Mouse (Mus musculus) forebrain, embryonic 15.5 days (tissue): ENCODE data around the gene Col4a1. TPM values are rescaled to one million over a fixed set of nuclear protein-coding genes. Genes with fewer than 3 reads are reported as not detected.

ENCODE experiments used
- ATAC-seq: fragments of 200-750 bp; cut with Nextera tagmentation; replicated peaks from 2 replicates; pipeline ENCODE4 v1.8.0; 2017; ENCODE audit warnings: mild to moderate bottlenecking, moderate TSS enrichment, moderate library complexity
- H3K27ac ChIP-seq: fragments of 300-500 bp; sonication (generic); replicated peaks from 2 replicates; pipeline ENCODE4 v1.5.1; 2015; ENCODE audit warnings: mild to moderate bottlenecking, inconsistent platforms
- H3K27me3 ChIP-seq: fragments of 300-500 bp; sonication (generic); 2 replicates; pipeline ENCODE4 v1.6.1; 2015; ENCODE audit warnings: inconsistent platforms
- H3K36me3 ChIP-seq: fragments of 300-500 bp; sonication (generic); 2 replicates; pipeline ENCODE4 v1.6.1; 2015; ENCODE audit warnings: mild to moderate bottlenecking, inconsistent platforms
- H3K4me1 ChIP-seq: fragments of 300-500 bp; sonication (generic); 2 replicates; pipeline ENCODE4 v1.6.1; 2015; ENCODE audit warnings: inconsistent platforms
- H3K4me2 ChIP-seq: fragments of 300-500 bp; sonication (generic); replicated peaks from 2 replicates; pipeline ENCODE4 v1.6.1; 2015; ENCODE audit warnings: mild to moderate bottlenecking, inconsistent platforms
- H3K4me3 ChIP-seq: fragments of 300-500 bp; sonication (generic); 2 replicates; pipeline ENCODE4 v1.5.1; 2015; ENCODE audit warnings: mild to moderate bottlenecking, inconsistent platforms
- H3K9ac ChIP-seq: fragments of 300-500 bp; sonication (generic); replicated peaks from 2 replicates; pipeline ENCODE4 v1.6.1; 2015; ENCODE audit warnings: mild to moderate bottlenecking, inconsistent platforms
- H3K9me3 ChIP-seq: fragments of 300-500 bp; sonication (generic); 2 replicates; pipeline ENCODE4 v1.6.1; 2016; ENCODE audit warnings: inconsistent platforms
- WGBS: fragments of 180-500 bp; shearing (Covaris S2); methylation state at CpG from one replicate; pipeline ENCODE4 v1.1.7; 2015; ENCODE audit warnings: mixed read lengths; 5-methylcytosine and 5-hydroxymethylcytosine counted together
- polyA plus RNA-seq: library from polyadenylated mRNA; unstranded; fragments of >200 nt; fragmentation: Nextera tagmentation; extraction: Ambion mirVana; gene quantifications from 2 replicates; pipeline ENCODE4 v1.2.1, GENCODE M21; 2015

Col4a1 gene
- polyA plus RNA-seq, 1 experiment from 2014 or later: 61.4 TPM

- no peaks in the 10 kb centered on the region for H3K36me3 ChIP-seq
- H3K4me2 ChIP-seq: no peak overlapping the region
- no peak for ATAC-seq
- H3K27ac ChIP-seq: no peak overlapping the region
- 16% methylated on average over 1 of the region's 1 CpGs for whole genome bisulfite sequencing
- no peaks in the 10 kb centered on the region for H3K27me3 ChIP-seq
- no peaks in the 10 kb centered on the region for H3K4me1 ChIP-seq
- no peak overlapping the region for H3K4me3 ChIP-seq
- H3K9me3 ChIP-seq: no peaks in the 10 kb centered on the region
- H3K9ac ChIP-seq: no peak overlapping the region
Measured at GRCm38 (mm10) chr8:11290533-11290932, 22.1 kb downstream of the Col4a1 start.

DNA sequence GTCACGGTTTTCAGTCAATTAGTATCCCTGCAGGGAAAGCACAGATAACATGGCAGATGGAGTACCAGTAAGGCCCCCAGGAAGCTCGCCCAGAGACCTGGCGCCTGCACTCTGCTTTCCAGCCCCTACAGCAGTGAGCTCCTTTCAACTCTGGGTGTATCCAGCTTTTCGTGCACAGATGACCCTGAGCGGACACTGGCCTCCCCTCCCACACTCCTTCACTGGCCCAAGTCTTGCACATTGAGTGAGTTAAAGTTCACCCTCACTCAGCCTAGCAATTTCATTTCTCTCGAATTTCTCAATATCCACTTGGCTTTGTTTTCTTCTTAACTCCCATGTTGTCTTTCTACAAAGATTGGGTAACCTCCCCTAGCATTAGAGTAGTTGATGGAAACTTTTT lies 24.3 kb downstream of the Col4a1 start:
- no peaks in the 10 kb centered on the region for H3K9me3 ChIP-seq
- H3K4me2 ChIP-seq: no peak overlapping the region
- H3K9ac ChIP-seq: no peak overlapping the region
- no peaks in the 10 kb centered on the region for H3K36me3 ChIP-seq
- no peak overlapping the region for H3K27ac ChIP-seq
- H3K27me3 ChIP-seq: no peaks in the 10 kb centered on the region
- 73% methylated on average over 6 of the region's 6 CpGs for WGBS
- H3K4me3 ChIP-seq: no peak overlapping the region
- H3K4me1 ChIP-seq: 0 out of 2 replicates have a peak, but pooled peaks cover 2% of the 10 kb centered on the region
- no peak for ATAC-seq

DNA sequence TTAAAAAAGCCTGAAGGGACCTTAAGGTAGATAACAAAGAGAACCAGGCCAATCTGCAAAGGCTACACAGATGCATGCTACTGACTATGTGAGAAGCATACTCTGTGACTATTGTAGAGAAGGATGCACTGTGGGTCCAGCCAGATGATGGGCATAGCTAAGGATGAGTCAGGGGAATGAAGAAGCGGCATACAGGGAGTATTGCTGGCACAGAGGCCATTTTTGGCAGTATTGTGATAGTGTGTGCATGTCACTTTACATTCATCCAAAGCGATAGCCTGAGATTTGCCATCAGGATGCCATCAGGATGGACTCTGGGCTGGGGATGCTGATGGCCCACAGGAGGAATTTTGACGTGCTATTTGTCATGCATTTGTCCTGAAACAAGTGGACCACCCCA lies 25.5 kb downstream of the Col4a1 start:
- H3K4me3 ChIP-seq: no peak overlapping the region
- H3K9ac ChIP-seq: no peak overlapping the region
- WGBS: 76% methylated on average over 3 of the region's 3 CpGs
- H3K27me3 ChIP-seq: no peaks in the 10 kb centered on the region
- 0 out of 2 replicates have a peak, but pooled peaks cover 3% of the 10 kb centered on the region for H3K4me1 ChIP-seq
- no peaks in the 10 kb centered on the region for H3K9me3 ChIP-seq
- no peaks in the 10 kb centered on the region for H3K36me3 ChIP-seq
- no peak overlapping the region for H3K27ac ChIP-seq
- no peak overlapping the region for H3K4me2 ChIP-seq
- ATAC-seq: no peak

DNA sequence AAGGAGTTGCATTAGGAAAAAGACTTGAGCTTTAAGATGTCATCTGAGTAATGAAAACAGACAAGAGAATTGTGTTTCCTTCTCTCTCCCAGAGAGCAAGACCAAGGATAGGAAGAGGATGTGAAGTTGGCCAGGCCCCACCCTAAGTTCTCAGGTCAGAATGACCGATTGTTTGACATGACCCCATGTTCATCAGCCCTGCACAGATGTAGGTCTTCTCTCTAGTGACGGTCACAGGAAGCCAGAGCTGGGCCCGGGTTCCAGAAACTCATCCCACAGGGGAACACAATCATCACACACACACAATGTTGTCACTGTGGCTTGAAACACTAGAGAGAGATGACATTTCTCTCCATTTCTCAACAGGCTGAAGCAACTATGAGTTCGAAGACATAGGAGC lies 27.2 kb downstream of the Col4a1 start:
- Histone ChIP-seq H3K4me1 (0 out of 2 replicates have a peak, but pooled peaks cover 3% of the 10 kb centered on the region), H3K9ac (no peak overlapping the region), H3K27ac (no peak overlapping the region), H3K36me3 (no peaks in the 10 kb centered on the region), H3K4me3 (no peak overlapping the region), H3K4me2 (no peak overlapping the region), H3K9me3 (no peaks in the 10 kb centered on the region), H3K27me3 (no peaks in the 10 kb centered on the region)
- WGBS: 86% methylated on average over 4 of the region's 4 CpGs
- no peak for ATAC-seq

- Histone ChIP-seq H3K4me2 (no peak overlapping the region), H3K27ac (no peak overlapping the region), H3K27me3 (no peaks in the 10 kb centered on the region), H3K9ac (no peak overlapping the region), H3K36me3 (no peaks in the 10 kb centered on the region), H3K4me1 (0 out of 2 replicates have a peak, but pooled peaks cover 9% of the 10 kb centered on the region), H3K9me3 (no peaks in the 10 kb centered on the region), H3K4me3 (no peak overlapping the region)
- 42% methylated on average over 10 of the region's 10 CpGs for WGBS
- no peak for ATAC-seq
Measured at GRCm38 (mm10) chr8:11283217-11283616, 29.4 kb downstream of the Col4a1 start.

GRCm38 (mm10) chr8:11282696-11283095 lies 29.9 kb downstream of the Col4a1 start:
- 0 out of 2 replicates have a peak, but pooled peaks cover 11% of the 10 kb centered on the region for H3K4me1 ChIP-seq
- H3K27me3 ChIP-seq: no peaks in the 10 kb centered on the region
- H3K4me2 ChIP-seq: no peak overlapping the region
- H3K9ac ChIP-seq: no peak overlapping the region
- no peak overlapping the region for H3K27ac ChIP-seq
- H3K4me3 ChIP-seq: no peak overlapping the region
- 75% methylated on average over 7 of the region's 7 CpGs for WGBS
- ATAC-seq: no peak
- no peaks in the 10 kb centered on the region for H3K9me3 ChIP-seq
- H3K36me3 ChIP-seq: no peaks in the 10 kb centered on the region

- Histone ChIP-seq H3K36me3 (no peaks in the 10 kb centered on the region), H3K4me2 (no peak overlapping the region), H3K9ac (no peak overlapping the region), H3K4me1 (0 out of 2 replicates have a peak, but pooled peaks cover 11% of the 10 kb centered on the region), H3K9me3 (no peaks in the 10 kb centered on the region), H3K27me3 (no peaks in the 10 kb centered on the region), H3K4me3 (no peak overlapping the region), H3K27ac (no peak overlapping the region)
- 61% methylated on average over 10 of the region's 10 CpGs for WGBS
- ATAC-seq: no peak; the same call in 1 of the 2 replicates
Measured at GRCm38 (mm10) chr8:11282139-11282538, 30.5 kb downstream of the Col4a1 start.

DNA sequence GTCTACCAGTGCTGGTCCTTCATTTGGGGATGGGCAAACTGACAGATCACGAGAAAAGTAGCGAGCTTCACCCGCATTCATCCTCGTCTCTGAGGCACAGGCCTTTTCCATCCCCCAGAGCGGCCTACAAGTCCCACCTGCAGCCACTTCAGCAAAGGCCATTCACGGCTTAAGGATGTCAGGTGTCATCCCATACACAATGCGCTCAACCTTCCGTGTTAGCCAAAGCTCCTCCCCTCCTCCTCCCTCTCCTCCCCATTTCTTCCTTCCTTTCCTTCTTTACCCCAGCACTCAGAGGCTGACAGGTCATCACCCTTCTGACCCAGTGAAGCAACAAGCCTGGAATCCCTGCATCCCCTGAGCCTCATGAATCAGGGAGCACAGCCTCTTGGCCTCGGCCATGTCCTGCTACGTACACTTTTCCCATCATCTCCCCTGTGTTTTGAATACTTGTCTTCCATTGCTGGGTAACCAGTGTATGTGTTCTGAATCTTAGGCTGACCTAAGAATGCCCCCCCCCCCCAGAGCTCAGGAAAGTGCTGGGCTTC lies 31.8 kb downstream of the Col4a1 start:
- no peak for ATAC-seq
- H3K4me3 ChIP-seq: no peak overlapping the region
- 75% methylated on average over 10 of the region's 10 CpGs for WGBS
- no peaks in the 10 kb centered on the region for H3K36me3 ChIP-seq
- H3K9ac ChIP-seq: no peak overlapping the region
- no peak overlapping the region for H3K27ac ChIP-seq
- 0 out of 2 replicates have a peak, but pooled peaks cover 11% of the 10 kb centered on the region for H3K4me1 ChIP-seq
- H3K4me2 ChIP-seq: no peak overlapping the region
- no peaks in the 10 kb centered on the region for H3K9me3 ChIP-seq
- no peaks in the 10 kb centered on the region for H3K27me3 ChIP-seq

GRCm38 (mm10) chr8:11279296-11279826 lies 33.3 kb downstream of the Col4a1 start:
- Histone ChIP-seq H3K9me3 (no peaks in the 10 kb centered on the region), H3K27me3 (no peaks in the 10 kb centered on the region), H3K36me3 (no peaks in the 10 kb centered on the region), H3K9ac (no peak overlapping the region), H3K4me2 (peak overlapping the region; percentile 29), H3K27ac (no peak overlapping the region), H3K4me1 (0 out of 2 replicates have a peak, but pooled peaks cover 11% of the 10 kb centered on the region), H3K4me3 (0 out of 2 replicates have a peak overlapping the region, but pooled peaks have one; percentile 8)
- no peak; the same call in 1 of the 2 replicates for ATAC-seq
- 49% methylated on average over 20 of the region's 20 CpGs for WGBS

DNA sequence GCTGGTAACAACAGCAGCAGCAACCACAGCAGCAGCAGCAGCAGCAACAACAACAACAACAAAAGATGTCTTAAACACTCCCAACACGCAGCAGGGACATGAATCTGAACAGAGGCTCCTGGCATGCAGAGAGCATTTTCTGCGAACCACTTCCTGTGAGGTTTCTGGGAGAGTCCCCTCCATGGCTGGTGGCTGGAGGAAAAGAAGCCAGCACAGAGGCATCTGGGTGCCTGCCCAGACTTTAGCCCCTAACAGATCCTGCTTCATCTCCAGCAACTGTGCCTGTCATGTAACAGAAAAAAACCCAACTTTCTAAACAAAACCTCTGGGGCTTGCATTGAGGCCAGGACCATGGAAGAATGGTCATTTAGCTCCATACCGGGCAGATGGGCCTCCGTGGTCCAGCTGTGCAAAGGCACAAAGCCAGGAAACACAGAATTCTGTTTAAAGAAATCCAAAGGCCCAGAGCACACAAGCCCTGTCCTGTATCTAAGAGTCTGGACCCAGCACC lies 34.5 kb downstream of the Col4a1 start:
- Histone ChIP-seq H3K36me3 (no peaks in the 10 kb centered on the region), H3K27ac (no peak overlapping the region; the same call in 1 of the 2 replicates), H3K4me1 (0 out of 2 replicates have a peak, but pooled peaks cover 8% of the 10 kb centered on the region), H3K9ac (no peak overlapping the region), H3K4me3 (no peak overlapping the region), H3K9me3 (no peaks in the 10 kb centered on the region), H3K27me3 (no peaks in the 10 kb centered on the region), H3K4me2 (no peak overlapping the region)
- whole genome bisulfite sequencing: 49% methylated on average over 4 of the region's 4 CpGs
- no peak for ATAC-seq

DNA sequence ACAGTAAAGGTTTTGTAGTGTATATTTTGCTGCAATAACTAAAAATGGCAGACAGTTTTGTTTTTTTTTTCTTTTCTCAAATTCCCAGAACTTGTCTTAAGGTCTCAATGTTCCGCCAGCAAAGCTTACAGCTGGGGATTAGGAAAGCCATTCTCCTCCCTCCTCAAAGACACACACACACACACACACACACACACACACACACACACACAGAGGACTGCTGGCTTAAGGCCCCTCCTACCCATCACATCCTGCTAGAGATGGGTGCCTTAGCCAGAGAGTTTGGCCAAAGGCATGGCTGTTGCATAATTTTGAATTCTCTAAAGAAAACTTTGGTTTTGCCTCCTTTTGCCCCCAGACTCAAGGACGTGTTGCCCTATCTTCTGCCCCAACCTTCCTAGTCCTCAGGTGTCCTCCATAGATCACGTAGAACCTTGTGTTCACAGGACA lies 35.0 kb downstream of the Col4a1 start:
- Histone ChIP-seq H3K4me2 (no peak overlapping the region), H3K4me1 (0 out of 2 replicates have a peak, but pooled peaks cover 8% of the 10 kb centered on the region), H3K4me3 (no peak overlapping the region), H3K9me3 (no peaks in the 10 kb centered on the region), H3K27me3 (no peaks in the 10 kb centered on the region), H3K9ac (no peak overlapping the region), H3K36me3 (no peaks in the 10 kb centered on the region), H3K27ac (no peak overlapping the region)
- 81% methylated on average over 3 of the region's 3 CpGs for WGBS
- ATAC-seq: no peak

DNA sequence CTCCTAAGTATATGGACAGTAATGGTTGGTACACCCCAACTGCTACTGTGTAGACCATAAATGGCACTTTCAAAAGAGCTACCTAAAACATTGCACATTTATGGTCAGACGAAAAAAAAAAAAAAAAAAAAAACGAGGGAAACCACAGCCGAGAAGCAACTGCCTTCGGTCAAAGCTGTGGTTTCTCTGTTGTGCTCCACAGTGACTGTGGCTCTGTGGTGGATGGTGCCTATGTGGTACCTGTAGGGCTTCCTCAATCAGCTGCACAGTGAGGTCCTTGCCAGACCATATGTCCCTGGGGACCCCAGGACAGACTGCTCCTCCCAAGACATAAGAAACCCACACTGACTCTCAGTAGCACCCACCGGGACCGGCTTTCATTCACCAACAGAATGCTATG lies 36.3 kb downstream of the Col4a1 start:
- Histone ChIP-seq H3K27me3 (no peaks in the 10 kb centered on the region), H3K9me3 (no peaks in the 10 kb centered on the region), H3K27ac (no peak overlapping the region), H3K36me3 (no peaks in the 10 kb centered on the region), H3K9ac (no peak overlapping the region), H3K4me2 (no peak overlapping the region), H3K4me3 (no peak overlapping the region), H3K4me1 (0 out of 2 replicates have a peak, but pooled peaks cover 8% of the 10 kb centered on the region)
- 84% methylated on average over 6 of the region's 6 CpGs for WGBS
- ATAC-seq: no peak
